Mouse (Mus musculus): ENCODE measurements around the gene Olfr970. TPM values are rescaled to one million over a fixed set of nuclear protein-coding genes. Genes with fewer than 3 reads are reported as not detected.
"Not testable (repeated sequence)": the region's sequence is repeated elsewhere in the genome, so short reads cannot be mapped to it uniquely, and the experiment has no call there.

The Olfr970 gene
- not detected for total RNA-seq (2021)
- long read RNA-seq, experiment 1: 0 reads
- long read RNA-seq, experiment 2: 0 reads

DNA sequence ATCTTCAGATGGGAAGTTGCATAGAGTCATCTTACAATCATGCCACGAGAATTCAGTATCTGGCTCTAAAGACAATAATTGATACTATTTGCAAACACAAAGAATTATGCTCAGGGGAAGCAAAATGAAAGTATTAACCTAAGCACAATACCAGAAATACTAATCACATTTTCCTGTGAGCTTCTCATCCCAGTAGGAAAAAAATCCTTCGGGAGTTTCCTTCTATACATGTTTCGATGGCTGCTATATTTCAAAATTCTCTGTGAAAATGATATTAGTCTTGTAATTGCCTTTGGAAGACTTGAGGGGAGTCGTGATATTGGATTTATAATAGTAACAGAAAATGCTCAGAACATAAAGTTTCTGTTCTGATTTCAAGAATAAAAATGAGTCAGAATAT is at the start of gene Olfr970:
Gene Olfr970 (plus strand): TSS at position 301 of the 400 bp plus-strand sequence.
- DNase-seq (ENCODE audit: low spot score): no peak

DNA sequence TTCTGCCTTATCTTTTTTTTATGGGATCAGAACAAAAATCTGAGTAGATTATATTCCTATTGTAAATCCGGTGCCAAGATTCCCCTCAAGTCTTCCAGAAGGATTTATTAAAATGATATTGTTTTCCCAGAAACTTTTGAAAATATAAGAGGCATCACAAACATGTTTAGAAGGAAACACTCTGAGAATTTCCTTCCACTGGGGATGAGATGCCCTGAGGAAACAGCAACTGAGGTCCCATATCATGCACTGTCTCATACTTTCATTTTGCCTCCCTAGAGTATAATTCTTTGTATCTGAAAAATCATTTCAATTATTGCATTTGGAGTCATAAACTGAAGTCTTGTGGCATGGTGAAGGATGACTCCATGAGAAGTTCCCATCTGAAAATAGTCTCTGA is 25.5 kb upstream of the Olfr970 start, which contains the start of gene Olfr968:
Gene Olfr968 (minus strand): TSS at position 101 of the 400 bp plus-strand sequence.
- no peak for DNase-seq (ENCODE audit: low spot score)

DNA sequence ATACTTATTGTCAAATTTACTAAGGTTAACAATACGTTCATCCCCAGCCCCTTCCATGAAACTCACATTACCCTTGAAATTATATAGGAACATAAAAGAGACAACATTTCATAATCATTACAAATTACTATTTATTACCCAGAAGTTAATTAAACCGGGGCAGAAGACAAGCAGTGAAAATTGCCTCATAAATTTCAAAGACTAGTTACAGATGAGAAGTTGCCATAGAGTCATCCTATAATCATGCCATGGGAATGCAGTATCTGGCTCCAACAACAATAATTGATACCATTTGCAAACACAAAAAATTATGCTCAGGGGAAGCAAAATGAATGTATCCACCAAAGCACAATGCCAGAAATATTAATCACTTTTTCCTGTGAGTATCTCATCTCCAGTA is 18.1 kb upstream of the Olfr970 start, which contains the start of gene Olfr969:
Gene Olfr969 (plus strand): TSS at position 388 of the 400 bp plus-strand sequence.
- DNase-seq (ENCODE audit: low spot score): no peak

DNA sequence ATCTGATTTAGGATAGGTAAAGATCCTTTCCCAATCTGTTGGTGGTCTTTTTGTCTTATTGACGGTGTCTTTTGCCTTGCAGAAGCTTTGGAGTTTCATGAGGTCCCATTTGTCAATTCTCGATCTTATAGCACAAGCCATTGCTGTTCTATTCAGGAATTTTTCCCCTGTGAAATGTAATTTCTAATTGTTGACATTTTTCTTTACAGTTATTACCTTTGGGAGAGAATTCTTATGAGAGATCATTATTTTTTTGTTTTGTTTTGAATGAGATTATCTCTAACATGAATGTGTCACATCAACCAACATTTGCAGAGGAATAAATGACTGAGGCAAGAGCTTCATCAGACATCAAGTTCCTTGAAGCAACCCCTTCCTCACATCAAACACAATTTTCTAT is 27.9 kb downstream of the Olfr970 start, which contains the start of gene Olfr971:
Gene Olfr971 (plus strand): TSS at position 301 of the 400 bp plus-strand sequence.
- DNase-seq (ENCODE audit: low spot score): not testable (repeated sequence)

DNA sequence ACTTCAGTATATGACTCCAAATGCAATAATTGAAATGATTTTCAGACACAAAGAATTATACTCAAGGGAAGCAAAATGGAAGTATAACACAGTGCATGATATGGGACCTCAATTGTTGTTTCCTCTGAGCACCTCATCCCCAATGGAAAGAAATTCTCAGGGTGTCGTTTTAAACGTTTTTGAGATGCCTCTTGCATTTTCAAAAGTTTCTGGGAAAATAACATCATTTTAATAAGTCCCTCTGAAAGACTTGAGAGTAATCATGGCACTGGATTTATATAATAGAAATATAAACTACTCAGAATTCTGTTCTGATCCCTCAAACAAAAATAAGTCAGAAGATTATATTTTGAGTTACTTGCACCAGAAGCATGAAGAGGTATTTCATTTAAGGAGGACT is 57.5 kb downstream of the Olfr970 start, which contains the start of gene Olfr972:
Gene Olfr972 (plus strand): TSS at position 301 of the 400 bp plus-strand sequence.
- DNase-seq (ENCODE audit: low spot score): no peak

Other genes starting within 250 kb of the Olfr970 start
- gene Olfr959, start 233.3 kb upstream of the Olfr970 start, total RNA-seq (2021): not detected
- under 1 TPM; 0.38 to 0.66 TPM for gene AW551984, start 204.5 kb upstream of the Olfr970 start, total RNA-seq (2021)
- gene Olfr148, start 198.2 kb upstream of the Olfr970 start, total RNA-seq (2021): not detected
- not detected for gene Olfr960, start 187.5 kb upstream of the Olfr970 start, total RNA-seq (2021)
- not detected for gene Olfr961, start 163.8 kb upstream of the Olfr970 start, total RNA-seq (2021)
- gene Olfr963, start 141.7 kb upstream of the Olfr970 start, total RNA-seq (2021): not detected
- not detected for gene Olfr149, start 101.7 kb upstream of the Olfr970 start, total RNA-seq (2021)
- not detected for gene Olfr965, start 97.5 kb upstream of the Olfr970 start, total RNA-seq (2021)
- gene Olfr150, start 77.9 kb upstream of the Olfr970 start, total RNA-seq (2021): not detected
- not detected for gene Olfr967, start 62.6 kb upstream of the Olfr970 start, total RNA-seq (2021)
- gene Olfr968, start 25.6 kb upstream of the Olfr970 start, total RNA-seq (2021): not detected
- gene Olfr969, start 17.9 kb upstream of the Olfr970 start, total RNA-seq (2021): not detected
- gene Olfr971, start 28.0 kb downstream of the Olfr970 start, total RNA-seq (2021): not detected
- gene Olfr972, start 57.6 kb downstream of the Olfr970 start, total RNA-seq (2021): not detected
- gene Olfr229, start 98.5 kb downstream of the Olfr970 start, total RNA-seq (2021): not detected
- gene Olfr974, start 128.6 kb downstream of the Olfr970 start, total RNA-seq (2021): not detected
- gene Olfr975, start 143.2 kb downstream of the Olfr970 start, total RNA-seq (2021): not detected
- not detected for gene Olfr976, start 152.3 kb downstream of the Olfr970 start, total RNA-seq (2021)
- not detected for gene Olfr978, start 183.3 kb downstream of the Olfr970 start, total RNA-seq (2021)
- not detected for gene Olfr979, start 194.6 kb downstream of the Olfr970 start, total RNA-seq (2021)
- not detected for gene Olfr980, start 200.7 kb downstream of the Olfr970 start, total RNA-seq (2021)
- not detected for gene Olfr981, start 212.6 kb downstream of the Olfr970 start, total RNA-seq (2021)